Comparison of ENCODE assay signal across 9 mouse cellular contexts in the genomic region with DNA sequence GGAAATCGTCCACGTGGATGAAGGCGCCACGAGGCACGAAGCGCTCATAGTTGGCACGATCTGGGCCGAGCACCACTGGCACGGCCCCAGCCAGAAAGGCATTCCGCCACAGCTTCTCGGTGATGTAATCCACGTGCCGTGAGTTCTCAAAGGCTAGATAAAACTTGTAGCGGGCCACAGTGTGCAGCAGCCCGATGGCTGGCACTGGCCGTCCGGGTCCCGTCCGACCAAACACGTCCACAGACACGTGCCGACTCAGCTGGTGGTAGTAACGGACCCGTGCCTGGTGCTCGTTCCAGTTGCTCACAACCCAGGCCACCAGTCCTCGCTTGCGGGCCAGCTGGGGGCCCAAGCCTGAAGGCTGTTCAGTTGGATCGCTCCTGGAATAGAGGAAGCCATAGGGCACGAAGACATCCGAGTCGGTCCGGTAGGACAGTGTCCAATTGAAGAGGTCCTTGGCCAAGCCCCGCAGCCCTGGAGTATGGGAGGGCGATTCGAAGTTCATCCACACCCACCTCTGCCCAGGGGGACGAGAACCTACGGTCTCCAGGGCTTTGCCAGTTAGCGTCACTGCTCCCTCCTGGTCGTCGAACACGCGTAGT. TPM values are rescaled to one million over a fixed set of nuclear protein-coding genes. Genes with fewer than 3 reads are reported as not detected.
DNase-seq lines count a peak whose midpoint lies in the region; ATAC-seq and TF ChIP-seq lines count a peak whose summit lies in the region.
"Had no signal": no experiment of that assay in that cellular context is flagged by ENCODE, and none has a peak within 500 bp of the region (broad histone marks: within the 10 kb centered on the region; RNA-seq: fewer than 3 reads in every experiment).

No protein-coding gene starts in this region.

- H3K79me2 ChIP-seq in macrophage (ENCODE audit: inconsistent target): no peaks in the 10 kb centered on the region

- H3K4me2 ChIP-seq in embryonic facial prominence, embryonic 13.5 days: peak overlapping the region; percentile 96
- peak overlapping the region; percentile 98 for H3K4me2 ChIP-seq in hindbrain, embryonic 15.5 days

- H3K27me3 ChIP-seq in embryonic facial prominence, embryonic 13.5 days: peaks cover 12% of the 10 kb centered on the region
- peaks cover 13% of the 10 kb centered on the region for H3K27me3 ChIP-seq in hindbrain, embryonic 15.5 days

- no peak for ATAC-seq in embryonic facial prominence, embryonic 13.5 days (ENCODE audit: insufficient number of reproducible peaks, insufficient read depth, low FRiP score, low TSS enrichment, low read depth)
- ATAC-seq in hindbrain, embryonic 15.5 days (ENCODE audit: low FRiP score, low read depth): peak; percentile 54; the same call in 1 of the 2 replicates

- peak overlapping the region; percentile 32 for H3K4me3 ChIP-seq in left cerebral cortex, adult 2 months
- peak overlapping the region; percentile 54 for H3K4me3 ChIP-seq in embryonic facial prominence, embryonic 13.5 days
- peak overlapping the region; percentile 58 for H3K4me3 ChIP-seq in hindbrain, embryonic 15.5 days
- peak overlapping the region; percentile 1; the same call in 1 of the 2 replicates for H3K4me3 ChIP-seq in macrophage (ENCODE audit: inconsistent target)

- H3K4me1 ChIP-seq in embryonic facial prominence, embryonic 13.5 days: peaks cover 18% of the 10 kb centered on the region
- peaks cover 17% of the 10 kb centered on the region for H3K4me1 ChIP-seq in hindbrain, embryonic 15.5 days (replicated peaks)

- no peaks in the 10 kb centered on the region for H3K9me3 ChIP-seq in embryonic facial prominence, embryonic 13.5 days
- no peaks in the 10 kb centered on the region for H3K9me3 ChIP-seq in hindbrain, embryonic 15.5 days

- WGBS in embryonic facial prominence, embryonic 13.5 days: 61% methylated on average over 42 of the region's 42 CpGs
- WGBS in hindbrain, embryonic 15.5 days: 56% methylated on average over 42 of the region's 42 CpGs
- WGBS in macrophage (ENCODE audit: missing documents): 75% methylated on average over 41 of the region's 42 CpGs

- no peak for TF ChIP-seq CTCF in left cerebral cortex, adult 2 months (IDR thresholded peaks at IDR 0.05)

- H3K27ac ChIP-seq in left cerebral cortex, adult 2 months: no peak overlapping the region
- no peak overlapping the region for H3K27ac ChIP-seq in embryonic facial prominence, embryonic 13.5 days
- H3K27ac ChIP-seq in hindbrain, embryonic 15.5 days (replicated peaks): no peak overlapping the region
- H3K27ac ChIP-seq in macrophage: no peak overlapping the region

- no peaks in the 10 kb centered on the region for H3K36me3 ChIP-seq in embryonic facial prominence, embryonic 13.5 days
- no peaks in the 10 kb centered on the region for H3K36me3 ChIP-seq in hindbrain, embryonic 15.5 days
- H3K36me3 ChIP-seq in macrophage (ENCODE audit: inconsistent target): no peaks in the 10 kb centered on the region

- DNase-seq in left cerebral cortex, adult 2 months (ENCODE audit: extremely low spot score in 1 of 2, low spot score in 2 of 2): no peak
- DNase-seq in left cerebral cortex, postnatal 36 days (ENCODE audit: low spot score in 2 of 2): no peak
- no peak for DNase-seq in frontal cortex, postnatal 36 days (ENCODE audit: low spot score in 2 of 2)
- DNase-seq in embryo, embryonic 9.5 days (ENCODE audit: extremely low spot score): no peak
- no peak for DNase-seq in spleen, postnatal 10 days (ENCODE audit: low spot score in 2 of 2)

- intact Hi-C loops in left cerebral cortex, adult 2 months (cut with DNase I): no loop called here
- intact Hi-C loops in left cerebral cortex, postnatal 36 days (cut with DNase I): no loop called here

- peak overlapping the region; percentile 74 for H3K9ac ChIP-seq in embryonic facial prominence, embryonic 13.5 days
- H3K9ac ChIP-seq in hindbrain, embryonic 15.5 days: peak overlapping the region; percentile 61

RNA-seq across cellular contexts. Expression of a gene that starts 1.2 kb away (rescaled TPM):
- total RNA-seq in left cerebral cortex, adult 2 months (2021): under 1 TPM; 0.09 to 0.19 TPM
- total RNA-seq in left cerebral cortex, postnatal 36 days (2021): under 1 TPM; 0.16 to 0.20 TPM
- polyA plus RNA-seq in embryonic facial prominence, embryonic 13.5 days (2015; fragmentation: Nextera tagmentation; extraction: Ambion mirVana): 2.0 and 2.7 TPM in 2 replicates
- polyA plus RNA-seq in hindbrain, embryonic 15.5 days (2015; fragmentation: Nextera tagmentation; extraction: Ambion mirVana): 1.8 TPM in 2 replicates
- total RNA-seq in macrophage (2018; cell fraction: chromatin; rRNA removed): 1 to 10 TPM in 5 of 26 experiments, under 1 TPM in 13, not detected in 8; 0.18 to 1.6 (median 0.86) TPM
- 1 to 10 TPM; 1.5 to 3.9 (median 2.7) TPM for total RNA-seq in macrophage (2018; cell fraction: cytosol; rRNA removed)
- 1 to 10 TPM in 25 of 26 experiments, under 1 TPM in 1; 0.96 to 4.1 (median 2.0) TPM for total RNA-seq in macrophage (2018; cell fraction: nucleus; rRNA removed)
- 1.5 to 3.1 TPM (median 2.8 TPM) in 3 replicates for polyA plus RNA-seq in macrophage (2018)

RNA-seq across cellular contexts. Expression of a gene that starts 10.5 kb away (rescaled TPM):
- not detected for total RNA-seq in left cerebral cortex, adult 2 months (2021)
- not detected for total RNA-seq in left cerebral cortex, postnatal 36 days (2021)
- polyA plus RNA-seq in embryonic facial prominence, embryonic 13.5 days (2015; fragmentation: Nextera tagmentation; extraction: Ambion mirVana): not detected in 2 replicates
- polyA plus RNA-seq in hindbrain, embryonic 15.5 days (2015; fragmentation: Nextera tagmentation; extraction: Ambion mirVana): 0.41 and 0.43 TPM in 2 replicates
- total RNA-seq in macrophage (2018; cell fraction: chromatin; rRNA removed): 1 to 10 TPM in 2 of 26 experiments, under 1 TPM in 11, not detected in 13; 0.33 to 1.5 (median 0.63) TPM
- total RNA-seq in macrophage (2018; cell fraction: cytosol; rRNA removed): under 1 TPM in 18 of 26 experiments, not detected in 8; 0.06 to 0.80 (median 0.43) TPM
- 1 to 10 TPM in 4 of 26 experiments, under 1 TPM in 7, not detected in 15; 0.65 to 1.5 (median 0.91) TPM for total RNA-seq in macrophage (2018; cell fraction: nucleus; rRNA removed)
- 0.06 to 0.15 TPM (median 0.13 TPM) in 3 replicates for polyA plus RNA-seq in macrophage (2018)

RNA-seq across cellular contexts. Expression of a gene that starts 19.8 kb away (rescaled TPM):
- total RNA-seq in left cerebral cortex, adult 2 months (2021): not detected
- total RNA-seq in left cerebral cortex, postnatal 36 days (2021): not detected
- polyA plus RNA-seq in embryonic facial prominence, embryonic 13.5 days (2015; fragmentation: Nextera tagmentation; extraction: Ambion mirVana): 0.77 TPM in 1 of 2 replicates, not detected in the other
- 2.7 and 4.2 TPM in 2 replicates for polyA plus RNA-seq in hindbrain, embryonic 15.5 days (2015; fragmentation: Nextera tagmentation; extraction: Ambion mirVana)
- total RNA-seq in macrophage (2018; cell fraction: chromatin; rRNA removed): not detected
- total RNA-seq in macrophage (2018; cell fraction: cytosol; rRNA removed): under 1 TPM in 2 of 26 experiments, not detected in 24; 0.14 to 0.28 TPM
- not detected for total RNA-seq in macrophage (2018; cell fraction: nucleus; rRNA removed)
- polyA plus RNA-seq in macrophage (2018): not detected in 3 replicates
- total RNA-seq: adrenal gland, adult 18-20 months had no signal

RNA-seq across cellular contexts. Expression of a gene that starts 33.5 kb away (rescaled TPM):
- total RNA-seq in left cerebral cortex, adult 2 months (2021): 10 to 100 TPM; 14.1 to 16.1 TPM
- total RNA-seq in left cerebral cortex, postnatal 36 days (2021): 10 to 100 TPM in 1 of 2 experiments, 1 to 10 TPM in 1; 9.2 to 18.3 TPM
- polyA plus RNA-seq in embryonic facial prominence, embryonic 13.5 days (2015; fragmentation: Nextera tagmentation; extraction: Ambion mirVana): 27.9 and 29.2 TPM in 2 replicates
- polyA plus RNA-seq in hindbrain, embryonic 15.5 days (2015; fragmentation: Nextera tagmentation; extraction: Ambion mirVana): 11.5 and 12.5 TPM in 2 replicates
- total RNA-seq in macrophage (2018; cell fraction: chromatin; rRNA removed): 10 to 100 TPM in 25 of 26 experiments, 1 to 10 TPM in 1; 7.8 to 45.1 (median 28.3) TPM
- total RNA-seq in macrophage (2018; cell fraction: cytosol; rRNA removed): 10 to 100 TPM in 21 of 26 experiments, 1 to 10 TPM in 5; 8.3 to 13.5 (median 11.4) TPM
- total RNA-seq in macrophage (2018; cell fraction: nucleus; rRNA removed): 10 to 100 TPM in 22 of 26 experiments, 1 to 10 TPM in 4; 7.9 to 44.1 (median 18.5) TPM
- 8.0 to 17.7 TPM (median 12.2 TPM) in 3 replicates for polyA plus RNA-seq in macrophage (2018)

RNA-seq across cellular contexts. Expression of a gene that starts 33.7 kb away (rescaled TPM):
- 10 to 100 TPM; 12.0 to 14.2 TPM for total RNA-seq in left cerebral cortex, adult 2 months (2021)
- 10 to 100 TPM; 11.5 to 12.2 TPM for total RNA-seq in left cerebral cortex, postnatal 36 days (2021)
- 51.5 and 52.0 TPM in 2 replicates for polyA plus RNA-seq in embryonic facial prominence, embryonic 13.5 days (2015; fragmentation: Nextera tagmentation; extraction: Ambion mirVana)
- polyA plus RNA-seq in hindbrain, embryonic 15.5 days (2015; fragmentation: Nextera tagmentation; extraction: Ambion mirVana): 25.6 and 26.8 TPM in 2 replicates
- total RNA-seq in macrophage (2018; cell fraction: chromatin; rRNA removed): 10 to 100 TPM; 13.3 to 50.5 (median 31.0) TPM
- 10 to 100 TPM in 25 of 26 experiments, 1 to 10 TPM in 1; 9.9 to 20.8 (median 17.3) TPM for total RNA-seq in macrophage (2018; cell fraction: cytosol; rRNA removed)
- total RNA-seq in macrophage (2018; cell fraction: nucleus; rRNA removed): 10 to 100 TPM; 15.1 to 68.0 (median 35.1) TPM
- 16.6 to 22.0 TPM (median 20.0 TPM) in 3 replicates for polyA plus RNA-seq in macrophage (2018)

Comparison
In these comparisons a context has a peak if more than half of its experiments do, and no peak if none do; other contexts are left out.
1. H3K4me3 ChIP-seq: peak in every context shown above with its lines; median percentile 58 in hindbrain, embryonic 15.5 days; 54 in embryonic facial prominence, embryonic 13.5 days; 32 in left cerebral cortex, adult 2 months; 1 in macrophage.